Mouse (Mus musculus): Measurements from ENCODE around the gene Caln1. TPM values are rescaled to one million over a fixed set of nuclear protein-coding genes. Genes with fewer than 3 reads are reported as not detected.

Gene Caln1
- polyA plus RNA-seq, 1 experiment from 2014 or later: 0.35 TPM

DNA sequence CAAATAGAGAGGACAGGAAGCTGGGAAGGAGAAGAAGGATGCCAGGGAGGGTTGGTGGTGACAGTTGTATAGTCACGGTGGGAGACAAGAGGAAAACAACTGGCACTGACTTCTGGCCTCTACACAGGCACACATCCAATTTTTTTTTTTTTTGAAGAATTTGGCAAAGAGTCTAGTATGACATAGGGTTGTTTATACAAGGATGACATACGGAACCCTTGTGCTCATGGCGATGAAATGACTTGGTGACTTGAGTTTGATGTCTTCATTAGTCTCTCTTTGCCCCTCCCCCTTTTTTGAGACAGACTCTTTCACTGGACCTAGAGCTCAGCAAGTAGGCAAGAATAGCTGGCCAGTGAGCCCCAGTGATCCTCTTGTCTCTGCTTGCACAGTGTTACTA is 322.1 kb downstream of the Caln1 start:
- WGBS: 52% methylated on average over 3 of the region's 3 CpGs

DNA sequence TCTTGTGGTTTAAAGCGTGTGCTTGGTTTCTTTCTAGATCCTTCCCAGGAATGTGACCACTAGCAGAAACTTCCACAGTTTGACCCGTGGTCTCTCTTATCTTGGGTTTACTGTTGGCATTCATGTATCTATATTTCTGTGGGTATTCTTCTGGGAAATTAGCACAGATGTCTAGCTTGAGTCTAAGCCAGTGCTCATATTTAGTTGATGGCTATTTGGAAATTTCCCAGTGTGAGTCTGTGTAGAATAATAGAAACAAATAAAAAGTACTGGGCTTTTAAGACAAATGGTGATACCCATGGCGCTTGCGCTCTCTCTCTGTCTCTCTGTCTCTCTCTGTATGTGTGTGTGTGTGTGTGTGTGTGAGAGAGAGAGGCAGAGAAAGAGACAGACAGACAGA is 330.2 kb downstream of the Caln1 start:
- Histone ChIP-seq H3K9ac (no peak overlapping the region), H3K4me3 (no peak overlapping the region), H3K36me3 (no peaks in the 10 kb centered on the region), H3K27ac (no peak overlapping the region), H3K4me1 (replicated peaks) (no peaks in the 10 kb centered on the region), H3K9me3 (replicated peaks) (no peaks in the 10 kb centered on the region), H3K27me3 (no peaks in the 10 kb centered on the region), H3K4me2 (no peak overlapping the region)
- WGBS: 75% methylated on average over 4 of the region's 4 CpGs
- no peak for ATAC-seq (replicated peaks; ENCODE audit: insufficient number of reproducible peaks, insufficient read depth, low FRiP score, low read depth)

More for the DNA sequence above, 322.1 kb downstream of the Caln1 start:
- Histone ChIP-seq H3K9me3 (replicated peaks) (no peaks in the 10 kb centered on the region), H3K27ac (no peak overlapping the region), H3K4me1 (replicated peaks) (no peaks in the 10 kb centered on the region), H3K36me3 (no peaks in the 10 kb centered on the region), H3K4me2 (no peak overlapping the region), H3K4me3 (no peak overlapping the region), H3K9ac (no peak overlapping the region), H3K27me3 (no peaks in the 10 kb centered on the region)
- no peak for ATAC-seq (replicated peaks; ENCODE audit: insufficient number of reproducible peaks, insufficient read depth, low FRiP score, low read depth)

DNA sequence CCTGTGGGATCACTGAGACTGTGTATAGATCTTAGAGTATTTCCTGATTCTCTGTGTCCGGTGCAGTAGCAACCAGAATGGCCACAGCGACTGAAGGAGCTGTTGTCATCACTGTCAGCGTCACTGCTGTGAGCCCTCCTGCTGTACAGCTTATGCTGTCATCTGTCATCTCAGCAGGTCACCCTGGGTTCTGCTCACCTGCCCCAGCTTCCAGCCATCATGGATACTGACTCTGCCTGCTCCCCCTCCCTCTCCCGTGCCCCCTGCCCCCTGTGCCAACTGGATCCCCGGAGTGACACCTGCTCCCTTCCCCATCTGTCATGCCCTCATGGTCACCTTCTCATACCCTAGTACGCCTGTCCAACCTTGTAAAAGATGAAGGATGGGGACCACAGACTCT is 332.5 kb downstream of the Caln1 start:
- no peaks in the 10 kb centered on the region for H3K4me1 ChIP-seq (replicated peaks)
- no peaks in the 10 kb centered on the region for H3K36me3 ChIP-seq
- 67% methylated on average over 6 of the region's 6 CpGs for WGBS
- H3K27ac ChIP-seq: no peak overlapping the region
- no peak overlapping the region for H3K9ac ChIP-seq
- no peaks in the 10 kb centered on the region for H3K27me3 ChIP-seq
- no peak for ATAC-seq (replicated peaks; ENCODE audit: insufficient number of reproducible peaks, insufficient read depth, low FRiP score, low read depth)
- no peak overlapping the region for H3K4me3 ChIP-seq
- H3K9me3 ChIP-seq (replicated peaks): no peaks in the 10 kb centered on the region
- no peak overlapping the region for H3K4me2 ChIP-seq

DNA sequence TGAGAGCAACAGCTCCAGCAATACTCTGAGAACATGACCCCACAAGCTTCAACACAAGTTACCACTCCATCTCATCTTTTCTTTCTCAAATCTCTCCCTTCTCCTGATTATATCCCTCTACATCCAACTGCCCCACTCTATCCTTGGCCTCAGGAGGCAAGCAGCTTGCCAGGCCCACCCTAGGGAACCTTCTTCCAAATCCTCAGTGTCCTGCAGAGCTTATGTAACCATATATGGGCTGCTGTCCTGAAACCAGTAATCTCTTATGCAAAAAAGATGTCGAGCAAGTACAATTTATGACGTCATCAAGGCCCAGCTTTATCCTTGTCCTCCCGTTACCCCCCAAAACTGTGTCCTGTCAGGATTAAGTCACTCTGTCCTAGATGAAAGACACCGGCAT is 333.1 kb downstream of the Caln1 start:
- no peak overlapping the region for H3K4me3 ChIP-seq
- H3K4me1 ChIP-seq (replicated peaks): no peaks in the 10 kb centered on the region
- H3K9ac ChIP-seq: no peak overlapping the region
- H3K27ac ChIP-seq: no peak overlapping the region
- H3K36me3 ChIP-seq: no peaks in the 10 kb centered on the region
- no peaks in the 10 kb centered on the region for H3K27me3 ChIP-seq
- ATAC-seq (replicated peaks; ENCODE audit: insufficient number of reproducible peaks, insufficient read depth, low FRiP score, low read depth): no peak
- H3K9me3 ChIP-seq (replicated peaks): no peaks in the 10 kb centered on the region
- no peak overlapping the region for H3K4me2 ChIP-seq
- 59% methylated on average over 4 of the region's 4 CpGs for WGBS

DNA sequence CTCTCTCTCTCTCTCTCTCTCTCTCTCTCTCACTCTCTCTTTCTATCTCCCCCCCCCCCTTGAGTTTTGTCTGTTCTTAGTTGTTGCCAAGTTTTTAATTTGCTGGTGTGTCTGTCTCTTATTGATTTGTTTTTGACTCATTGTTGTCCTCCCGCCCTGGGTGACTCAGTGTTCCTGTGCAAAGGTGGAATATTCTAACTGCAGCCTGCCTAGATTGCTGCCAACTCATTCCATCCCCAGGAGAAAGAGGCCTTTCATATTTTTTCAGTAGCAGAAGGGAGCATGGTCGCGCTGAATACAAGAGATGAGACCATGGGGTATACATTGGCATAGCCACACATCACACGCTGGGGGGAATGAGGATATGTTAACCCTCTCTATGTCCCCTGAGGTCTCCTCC is 335.6 kb downstream of the Caln1 start:
- Histone ChIP-seq H3K4me1 (replicated peaks) (no peaks in the 10 kb centered on the region), H3K9ac (no peak overlapping the region), H3K4me3 (no peak overlapping the region), H3K4me2 (no peak overlapping the region), H3K27me3 (no peaks in the 10 kb centered on the region), H3K36me3 (no peaks in the 10 kb centered on the region), H3K27ac (no peak overlapping the region), H3K9me3 (replicated peaks) (no peaks in the 10 kb centered on the region)
- ATAC-seq (replicated peaks; ENCODE audit: insufficient number of reproducible peaks, insufficient read depth, low FRiP score, low read depth): no peak
- 78% methylated on average over 4 of the region's 4 CpGs for WGBS

DNA sequence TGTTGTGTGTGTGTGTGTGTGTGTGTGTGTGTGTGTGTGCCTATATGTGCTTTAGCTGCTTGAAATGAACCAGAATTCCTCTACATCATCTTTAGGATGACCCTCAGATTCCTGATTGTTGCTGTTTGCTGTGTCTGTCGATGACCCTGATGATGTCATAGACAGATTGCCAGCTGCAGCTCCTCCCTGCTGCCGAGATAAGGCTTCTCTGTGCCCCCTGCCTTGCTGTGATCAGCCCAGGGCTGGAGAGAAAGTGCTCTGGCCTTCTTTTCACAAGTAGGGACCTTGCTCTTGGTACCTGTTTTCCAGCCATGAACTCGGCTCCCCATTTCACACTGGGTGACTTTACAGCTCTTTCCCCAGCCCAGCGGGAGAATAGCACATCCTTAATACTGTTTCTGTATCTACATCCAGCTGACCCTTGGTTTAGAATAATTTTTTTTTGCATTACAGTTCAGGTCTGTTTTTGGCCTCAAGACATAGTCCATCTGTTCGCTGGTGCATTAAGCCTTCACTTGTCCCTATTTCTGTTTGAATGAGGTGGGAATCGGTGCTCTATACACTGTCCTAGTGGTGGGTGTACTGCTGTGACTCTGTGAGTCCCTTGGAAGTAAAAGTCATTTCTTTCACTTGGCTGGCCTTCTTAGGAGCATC is 337.1 kb downstream of the Caln1 start:
- H3K36me3 ChIP-seq: no peaks in the 10 kb centered on the region
- no peak overlapping the region for H3K27ac ChIP-seq
- no peaks in the 10 kb centered on the region for H3K27me3 ChIP-seq
- no peak for ATAC-seq (replicated peaks; ENCODE audit: insufficient number of reproducible peaks, insufficient read depth, low FRiP score, low read depth)
- H3K4me1 ChIP-seq (replicated peaks): no peaks in the 10 kb centered on the region
- H3K4me2 ChIP-seq: no peak overlapping the region
- WGBS: 41% methylated on average over 6 of the region's 6 CpGs
- H3K4me3 ChIP-seq: no peak overlapping the region
- no peaks in the 10 kb centered on the region; the same call in 1 of the 2 replicates for H3K9me3 ChIP-seq (replicated peaks)
- no peak overlapping the region for H3K9ac ChIP-seq

DNA sequence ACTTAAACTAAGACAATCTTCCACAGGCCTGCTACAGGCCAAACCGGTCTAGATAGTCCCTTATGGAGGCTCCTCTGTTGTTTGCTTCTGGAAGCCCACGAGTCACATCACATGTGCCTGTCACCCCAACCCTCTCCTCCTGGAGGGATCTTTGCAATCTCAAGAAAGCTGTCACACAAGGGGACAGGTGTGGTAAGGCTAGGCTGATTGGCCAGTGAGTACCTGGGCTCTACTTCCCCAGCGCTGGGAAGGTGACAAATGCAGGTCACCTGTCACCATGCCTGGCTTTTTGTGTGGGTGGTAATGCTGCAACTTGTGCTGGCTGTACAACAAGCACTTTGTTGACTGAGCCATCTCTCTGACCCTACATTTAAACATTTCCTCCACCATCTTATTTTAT is 338.5 kb downstream of the Caln1 start:
- no peak for ATAC-seq (replicated peaks; ENCODE audit: insufficient number of reproducible peaks, insufficient read depth, low FRiP score, low read depth)
- no peaks in the 10 kb centered on the region for H3K4me1 ChIP-seq (replicated peaks)
- no peak overlapping the region for H3K27ac ChIP-seq
- no peaks in the 10 kb centered on the region for H3K27me3 ChIP-seq
- no peaks in the 10 kb centered on the region; the same call in 1 of the 2 replicates for H3K9me3 ChIP-seq (replicated peaks)
- H3K4me3 ChIP-seq: no peak overlapping the region
- no peaks in the 10 kb centered on the region for H3K36me3 ChIP-seq
- no peak overlapping the region for H3K9ac ChIP-seq
- no peak overlapping the region for H3K4me2 ChIP-seq
- 64% methylated on average over 3 of the region's 3 CpGs for WGBS

DNA sequence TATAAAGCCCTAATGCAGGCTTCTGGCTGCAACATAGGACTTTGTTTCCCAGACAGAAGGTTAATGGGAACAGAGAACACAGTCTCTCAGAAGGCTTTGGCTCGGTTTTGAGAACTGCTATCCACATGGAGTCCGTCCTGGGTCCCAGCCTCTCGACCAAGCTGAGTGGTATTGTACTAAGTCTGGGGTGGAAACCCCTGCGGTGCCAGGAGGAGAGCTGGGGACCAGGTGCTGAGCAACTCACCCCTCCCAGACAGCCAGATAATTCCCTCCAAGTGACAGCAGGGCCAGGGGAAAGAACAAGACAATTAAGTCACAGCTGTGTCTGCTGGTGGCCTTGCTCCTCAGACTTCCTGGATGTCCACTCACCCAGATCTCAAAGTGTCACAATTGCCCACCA is 339.4 kb downstream of the Caln1 start:
- Histone ChIP-seq H3K9ac (no peak overlapping the region), H3K4me3 (no peak overlapping the region), H3K27ac (no peak overlapping the region), H3K36me3 (no peaks in the 10 kb centered on the region), H3K4me1 (replicated peaks) (no peaks in the 10 kb centered on the region), H3K4me2 (no peak overlapping the region), H3K27me3 (no peaks in the 10 kb centered on the region), H3K9me3 (replicated peaks) (no peaks in the 10 kb centered on the region; the same call in 1 of the 2 replicates)
- 61% methylated on average over 4 of the region's 4 CpGs for WGBS
- no peak for ATAC-seq (replicated peaks; ENCODE audit: insufficient number of reproducible peaks, insufficient read depth, low FRiP score, low read depth)

DNA sequence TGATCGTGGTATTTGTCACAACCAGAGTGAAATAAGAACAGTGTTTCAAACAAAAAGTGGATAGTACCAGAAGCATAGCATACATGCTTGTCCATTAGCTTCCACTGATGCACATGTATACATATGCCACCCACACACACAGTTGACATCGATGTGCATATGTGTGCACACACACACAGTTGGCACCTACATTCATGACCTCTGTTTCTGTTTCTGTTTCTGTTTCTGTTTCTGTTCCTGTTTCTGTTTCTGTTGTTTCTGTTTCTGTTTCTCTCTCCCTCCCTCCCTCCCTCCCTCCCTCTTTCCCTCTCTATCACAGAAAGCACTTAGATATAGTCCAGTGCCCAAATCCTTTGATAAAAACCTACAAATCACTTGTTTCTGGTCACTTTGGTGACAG is 342.4 kb downstream of the Caln1 start:
- Histone ChIP-seq H3K4me2 (no peak overlapping the region), H3K27ac (no peak overlapping the region), H3K4me1 (replicated peaks) (no peaks in the 10 kb centered on the region), H3K27me3 (no peaks in the 10 kb centered on the region), H3K9ac (no peak overlapping the region), H3K9me3 (replicated peaks) (no peaks in the 10 kb centered on the region; the same call in 1 of the 2 replicates), H3K4me3 (no peak overlapping the region), H3K36me3 (no peaks in the 10 kb centered on the region)
- WGBS: 77% methylated on average over 2 of the region's 2 CpGs
- no peak for ATAC-seq (replicated peaks; ENCODE audit: insufficient number of reproducible peaks, insufficient read depth, low FRiP score, low read depth)

DNA sequence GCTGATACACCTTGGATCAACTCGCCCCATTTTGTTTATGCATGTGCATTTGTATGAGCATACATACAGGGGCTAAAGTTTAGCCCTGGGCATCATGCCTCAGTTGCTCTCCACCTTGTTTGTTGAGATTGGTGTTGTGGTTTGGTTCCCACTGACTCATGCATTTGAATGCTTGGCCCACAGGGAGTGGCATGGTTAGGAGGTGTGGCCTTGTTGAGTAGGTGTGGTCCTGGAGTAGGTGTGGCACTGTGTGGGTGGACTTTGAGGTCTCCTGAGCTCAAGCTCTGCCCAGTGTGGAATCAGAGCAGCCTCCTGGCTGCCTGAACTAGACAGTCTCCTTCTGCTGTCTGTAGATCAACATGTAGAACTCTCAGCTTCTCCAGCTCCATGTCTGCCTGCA is 343.0 kb downstream of the Caln1 start:
- Histone ChIP-seq H3K27ac (no peak overlapping the region), H3K4me1 (replicated peaks) (no peaks in the 10 kb centered on the region), H3K4me3 (no peak overlapping the region), H3K4me2 (no peak overlapping the region), H3K36me3 (no peaks in the 10 kb centered on the region), H3K9me3 (replicated peaks) (no peaks in the 10 kb centered on the region; the same call in 1 of the 2 replicates), H3K27me3 (no peaks in the 10 kb centered on the region), H3K9ac (no peak overlapping the region)
- ATAC-seq (replicated peaks; ENCODE audit: insufficient number of reproducible peaks, insufficient read depth, low FRiP score, low read depth): no peak
- 48% methylated on average over 1 of the region's 1 CpGs for WGBS

DNA sequence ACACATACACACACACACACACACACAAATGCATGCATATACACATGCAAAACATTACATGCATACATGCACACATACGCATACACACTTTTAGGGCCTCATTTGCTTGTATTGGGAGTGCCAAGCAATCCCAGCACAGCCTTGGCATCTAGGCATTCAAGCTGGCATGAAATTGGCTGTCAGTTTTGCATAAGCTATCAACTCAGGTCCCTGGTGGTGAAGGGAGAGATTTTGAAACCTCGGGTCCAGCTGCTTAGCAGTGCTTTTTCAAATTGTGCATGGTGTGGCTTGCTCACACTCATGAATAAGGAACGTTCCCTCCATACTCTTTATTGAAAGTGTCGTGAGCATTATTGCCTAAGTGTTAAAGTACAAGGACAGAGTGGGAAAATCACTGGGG is 345.9 kb downstream of the Caln1 start:
- no peak overlapping the region for H3K4me3 ChIP-seq
- H3K27me3 ChIP-seq: no peaks in the 10 kb centered on the region
- WGBS: 79% methylated on average over 4 of the region's 4 CpGs
- H3K4me1 ChIP-seq (replicated peaks): no peaks in the 10 kb centered on the region
- H3K36me3 ChIP-seq: no peaks in the 10 kb centered on the region
- H3K9me3 ChIP-seq (replicated peaks): no peaks in the 10 kb centered on the region; the same call in 1 of the 2 replicates
- no peak for ATAC-seq (replicated peaks; ENCODE audit: insufficient number of reproducible peaks, insufficient read depth, low FRiP score, low read depth)
- no peak overlapping the region for H3K9ac ChIP-seq
- H3K4me2 ChIP-seq: no peak overlapping the region
- no peak overlapping the region for H3K27ac ChIP-seq

DNA sequence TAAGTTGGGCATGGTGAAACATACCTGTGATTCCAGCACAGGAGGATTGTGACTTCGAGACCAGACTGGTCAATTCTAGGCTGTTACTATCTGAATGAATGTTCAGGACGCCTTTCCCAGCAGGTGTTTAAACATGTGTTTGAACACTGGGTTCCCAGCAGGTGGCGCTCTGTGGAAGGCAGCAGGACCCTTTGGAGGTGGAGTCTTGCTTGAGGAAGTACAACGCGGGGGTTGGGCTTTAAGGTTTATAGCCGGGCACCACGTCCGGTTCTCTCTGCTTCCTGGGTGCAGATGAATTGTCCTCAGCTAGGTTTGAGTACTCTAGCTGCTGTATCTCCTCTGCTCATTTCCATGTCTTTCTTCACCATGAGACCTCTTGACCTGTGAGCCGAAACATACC is 349.1 kb downstream of the Caln1 start:
- Histone ChIP-seq H3K4me1 (replicated peaks) (no peaks in the 10 kb centered on the region), H3K36me3 (no peaks in the 10 kb centered on the region), H3K4me3 (no peak overlapping the region), H3K27me3 (no peaks in the 10 kb centered on the region), H3K9me3 (replicated peaks) (no peaks in the 10 kb centered on the region), H3K9ac (no peak overlapping the region), H3K27ac (no peak overlapping the region), H3K4me2 (no peak overlapping the region)
- ATAC-seq (replicated peaks; ENCODE audit: insufficient number of reproducible peaks, insufficient read depth, low FRiP score, low read depth): no peak
- 54% methylated on average over 9 of the region's 9 CpGs for WGBS

Measured in heart, embryonic 15.5 days (tissue).